Mouse (Mus musculus): ENCODE data around the gene Dpf3.

- no peak for TF ChIP-seq CTCF (IDR thresholded peaks at IDR 0.05; ENCODE audit: extremely low read depth, insufficient read depth, low read length)
- no peak for TF ChIP-seq POLR2A (IDR thresholded peaks at IDR 0.05; ENCODE audit: extremely low read depth, insufficient read depth, low read length)
Measured at GRCm38 (mm10) chr12:83373081-83373480, 114.4 kb downstream of the Dpf3 start.
